Mouse (Mus musculus) neural tube, postnatal 0 days (tissue): Measurements from ENCODE around the gene Ralgapa2. TPM values are rescaled to one million over a fixed set of nuclear protein-coding genes. Genes with fewer than 3 reads are reported as not detected.

Experiments
- polyA plus RNA-seq: library from polyadenylated mRNA; unstranded; fragments of >200 nt; fragmentation: Nextera tagmentation; extraction: Ambion mirVana; gene quantifications from 2 replicates; pipeline ENCODE4 v1.2.1, GENCODE M21; 2015

The Ralgapa2 gene
- polyA plus RNA-seq = 6.0 and 7.7 TPM in 2 replicates

GRCm38 (mm10) chr2:146511911-146512580 lies at the start of gene Ralgapa2:
Gene Ralgapa2 (minus strand): TSS chr2:146512344.

GRCm38 (mm10) chr2:146221076-146221928 lies 290.8 kb downstream of the Ralgapa2 start, which contains the start of gene Insm1:
Gene Insm1 (plus strand): TSS chr2:146221921.

